Mouse (Mus musculus): ENCODE measurements around the gene Krt42. TPM values are rescaled to one million over a fixed set of nuclear protein-coding genes. Genes with fewer than 3 reads are reported as not detected.

Krt42 gene
- polyA plus RNA-seq, 1 experiment from 2014 or later = not detected

DNA sequence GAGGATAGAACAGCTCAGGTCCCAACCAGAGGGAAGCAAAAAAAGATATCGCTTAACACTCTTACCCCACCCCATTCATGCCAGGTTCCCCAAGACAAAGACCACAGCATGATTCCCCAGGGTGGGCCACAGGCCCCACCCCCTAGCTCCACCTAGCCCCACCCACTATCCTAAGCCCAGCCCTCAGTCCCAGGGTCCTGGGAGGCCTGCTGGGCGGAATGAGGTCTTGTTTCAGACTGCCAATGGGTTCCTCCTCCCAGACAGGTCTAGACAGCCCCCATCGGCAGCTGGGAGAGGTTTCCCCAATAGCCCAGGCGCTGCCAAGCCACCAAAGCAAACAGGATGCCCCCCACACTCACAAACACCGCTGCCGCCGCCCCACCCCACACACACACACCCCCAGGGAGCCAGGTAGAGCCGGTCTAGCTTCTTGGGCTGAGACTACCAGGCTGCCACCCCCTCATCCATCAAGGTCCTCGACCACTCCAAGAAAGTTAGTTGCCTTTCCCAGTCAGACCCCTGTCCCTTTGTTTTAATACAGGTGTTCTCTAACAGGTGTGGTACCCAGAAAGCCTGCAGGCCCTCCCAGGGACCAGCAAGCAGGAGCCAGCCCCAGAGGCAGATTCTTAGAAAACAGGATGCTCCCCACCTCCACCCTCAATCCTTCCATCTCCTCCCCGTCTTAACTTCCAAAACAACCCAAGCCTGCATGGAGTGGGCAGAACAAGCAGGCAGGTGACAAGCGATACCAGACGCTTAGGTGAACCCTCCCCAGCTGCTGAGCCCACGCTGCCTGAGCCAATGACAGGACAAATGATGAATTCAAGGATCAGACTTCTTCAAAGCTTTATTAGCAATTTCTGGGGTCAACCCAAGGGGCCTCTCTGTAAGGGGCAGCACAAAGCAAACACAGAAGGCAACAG, 7.4 kb downstream of the Krt42 start:
- H3K4me3 ChIP-seq (replicated peaks; ENCODE audit: low read length) = no peak overlapping the region
- WGBS = 32% methylated on average over 13 of the region's 13 CpGs
- no peaks in the 10 kb centered on the region for H3K36me3 ChIP-seq (ENCODE audit: control insufficient read depth, insufficient read depth)

DNA sequence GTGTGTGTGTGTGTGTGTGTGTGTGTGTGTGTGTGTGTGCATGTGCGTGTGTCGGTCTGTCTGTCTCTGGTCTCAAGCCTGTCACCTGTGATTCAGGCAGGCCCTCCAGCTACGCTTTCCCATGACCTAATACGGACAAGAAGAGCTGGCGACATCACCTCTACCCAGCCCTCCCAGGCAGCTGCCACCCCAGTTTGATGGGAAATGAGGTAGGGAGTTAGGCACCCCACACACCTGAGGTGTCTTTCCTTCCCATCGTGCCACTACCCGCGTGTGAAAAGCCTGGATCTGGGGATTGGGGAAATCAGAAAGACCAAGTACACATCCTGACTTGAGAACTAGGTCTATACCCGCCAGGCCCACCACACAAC, 8.5 kb downstream of the Krt42 start:
- no peak overlapping the region for H3K4me2 ChIP-seq (ENCODE audit: low read length)
- H3K36me3 ChIP-seq (ENCODE audit: control insufficient read depth, insufficient read depth) = no peaks in the 10 kb centered on the region
- H3K4me3 ChIP-seq (replicated peaks; ENCODE audit: low read length) = no peak overlapping the region
- no peaks in the 10 kb centered on the region for H3K9me3 ChIP-seq (ENCODE audit: control insufficient read depth, low read length)
- no peaks in the 10 kb centered on the region for H3K4me1 ChIP-seq (replicated peaks; ENCODE audit: control insufficient read depth, insufficient read depth, low read length)
- WGBS = 77% methylated on average over 9 of the region's 9 CpGs
- no peak for ATAC-seq
- no peak overlapping the region for H3K27ac ChIP-seq (ENCODE audit: low read length)
- no peaks in the 10 kb centered on the region for H3K27me3 ChIP-seq (replicated peaks; ENCODE audit: control insufficient read depth, insufficient read depth, low read length)
- no peak overlapping the region for H3K9ac ChIP-seq (replicated peaks; ENCODE audit: low read depth, low read length)

More for the DNA sequence above, 7.4 kb downstream of the Krt42 start:
- H3K9ac ChIP-seq (replicated peaks; ENCODE audit: low read depth, low read length) = no peak overlapping the region
- no peak overlapping the region for H3K4me2 ChIP-seq (ENCODE audit: low read length)
- no peaks in the 10 kb centered on the region for H3K9me3 ChIP-seq (ENCODE audit: control insufficient read depth, low read length)
- no peaks in the 10 kb centered on the region for H3K27me3 ChIP-seq (replicated peaks; ENCODE audit: control insufficient read depth, insufficient read depth, low read length)
- no peak overlapping the region for H3K27ac ChIP-seq (ENCODE audit: low read length)
- ATAC-seq = no peak
- no peaks in the 10 kb centered on the region for H3K4me1 ChIP-seq (replicated peaks; ENCODE audit: control insufficient read depth, insufficient read depth, low read length)

DNA sequence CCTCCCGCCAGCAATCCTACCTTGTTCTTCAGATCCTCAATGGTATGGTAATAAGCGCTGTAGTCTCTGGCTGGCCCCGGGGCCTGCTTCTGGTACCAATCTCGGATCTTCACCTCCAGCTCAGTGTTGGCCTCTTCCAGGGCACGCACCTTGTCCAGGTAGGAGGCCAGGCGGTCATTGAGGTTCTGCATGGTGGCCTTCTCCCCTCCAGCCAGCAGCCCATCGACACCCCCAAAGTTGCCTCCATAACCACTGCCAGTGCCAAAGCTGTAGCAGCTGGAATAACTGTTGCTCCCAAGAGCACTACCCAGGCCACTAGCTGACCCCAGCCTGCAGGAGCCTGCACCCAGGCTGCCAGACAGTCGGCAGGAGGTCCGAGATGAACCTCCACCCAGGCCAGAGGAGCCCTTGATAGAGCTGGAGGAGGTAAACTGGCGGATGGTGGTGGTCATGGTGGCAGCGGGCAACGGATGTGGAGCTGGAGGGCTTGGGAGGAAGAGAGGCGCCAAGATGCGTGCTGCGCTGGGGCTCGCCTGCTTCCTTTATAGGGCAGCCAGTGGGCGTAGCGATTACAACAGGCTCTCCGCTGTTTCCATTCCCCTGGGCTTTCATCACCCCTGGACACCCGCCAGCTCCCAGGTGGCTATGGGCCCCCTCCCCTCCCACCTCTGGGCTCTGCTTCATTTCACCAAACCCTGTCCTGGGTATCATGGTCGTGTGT, 9.0 kb downstream of the Krt42 start, which contains the start of gene Krt17:
Krt17 (minus strand) TSS at position 516 of the 721 bp plus-strand sequence.
- WGBS = 88% methylated on average over 19 of the region's 21 CpGs
- no peak for ATAC-seq
- no peaks in the 10 kb centered on the region for H3K36me3 ChIP-seq (ENCODE audit: control insufficient read depth, insufficient read depth)

DNA sequence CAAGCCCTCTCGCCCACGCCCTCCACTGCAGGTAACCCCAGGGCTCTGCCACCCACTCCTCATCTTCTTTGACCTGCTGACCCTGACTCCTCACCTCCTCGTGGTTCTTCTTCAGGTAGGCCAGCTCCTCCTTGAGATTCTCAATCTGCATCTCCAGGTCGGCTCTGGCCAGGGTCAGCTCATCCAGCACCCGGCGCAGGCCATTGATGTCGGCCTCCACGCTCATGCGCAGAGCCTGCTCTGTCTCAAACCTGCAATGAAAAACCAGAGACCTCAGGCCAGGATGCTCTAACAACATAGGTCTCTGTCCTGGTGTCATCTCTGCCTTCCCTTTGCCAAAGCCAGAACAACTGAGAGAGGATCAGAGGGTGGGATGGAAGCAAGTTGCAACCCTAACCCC, 10.6 kb downstream of the Krt42 start:
- no peaks in the 10 kb centered on the region for H3K27me3 ChIP-seq (replicated peaks; ENCODE audit: control insufficient read depth, insufficient read depth, low read length)
- H3K4me1 ChIP-seq (replicated peaks; ENCODE audit: control insufficient read depth, insufficient read depth, low read length) = no peaks in the 10 kb centered on the region
- no peaks in the 10 kb centered on the region for H3K36me3 ChIP-seq (ENCODE audit: control insufficient read depth, insufficient read depth)
- no peak overlapping the region for H3K27ac ChIP-seq (ENCODE audit: low read length)
- H3K4me2 ChIP-seq (ENCODE audit: low read length) = no peak overlapping the region
- no peak overlapping the region for H3K4me3 ChIP-seq (replicated peaks; ENCODE audit: low read length)
- no peak for ATAC-seq
- WGBS = 92% methylated on average over 9 of the region's 9 CpGs
- H3K9ac ChIP-seq (replicated peaks; ENCODE audit: low read depth, low read length) = no peak overlapping the region
- no peaks in the 10 kb centered on the region for H3K9me3 ChIP-seq (ENCODE audit: control insufficient read depth, low read length)

More for the DNA sequence above, 9.0 kb downstream of the Krt42 start, which contains the start of gene Krt17:
- Histone ChIP-seq H3K9ac (replicated peaks; ENCODE audit: low read depth, low read length) (no peak within 1 kb of the TSS), H3K4me2 (ENCODE audit: low read length) (no peak within 1 kb of the TSS), H3K4me3 (replicated peaks; ENCODE audit: low read length) (no peak within 1 kb of the TSS), H3K9me3 (ENCODE audit: control insufficient read depth, low read length) (no peaks in the 10 kb centered on the region), H3K27ac (ENCODE audit: low read length) (no peak within 1 kb of the TSS), H3K27me3 (replicated peaks; ENCODE audit: control insufficient read depth, insufficient read depth, low read length) (no peaks in the 10 kb centered on the region), H3K4me1 (replicated peaks; ENCODE audit: control insufficient read depth, insufficient read depth, low read length) (no peaks in the 10 kb centered on the region)

DNA sequence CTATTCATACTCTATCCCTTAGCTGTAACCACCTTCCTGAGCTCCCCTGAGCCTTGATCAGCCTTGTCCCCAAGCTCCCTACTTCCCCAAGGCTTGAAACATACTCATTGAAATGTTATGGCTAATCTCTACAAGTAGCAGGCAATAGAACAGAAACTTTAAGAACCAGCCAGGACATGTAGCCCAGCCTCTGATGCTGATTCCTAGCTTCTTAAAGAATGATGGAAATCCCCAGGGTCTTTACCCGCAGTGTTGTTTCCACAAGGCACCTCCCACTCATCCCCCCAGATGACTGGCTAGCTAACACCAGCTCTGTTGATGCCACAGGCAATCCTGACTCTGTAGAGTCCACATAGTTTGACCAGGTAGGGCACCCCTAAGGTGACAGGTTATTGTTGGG, 11.7 kb downstream of the Krt42 start:
- H3K9ac ChIP-seq (replicated peaks; ENCODE audit: low read depth, low read length) = no peak overlapping the region

DNA sequence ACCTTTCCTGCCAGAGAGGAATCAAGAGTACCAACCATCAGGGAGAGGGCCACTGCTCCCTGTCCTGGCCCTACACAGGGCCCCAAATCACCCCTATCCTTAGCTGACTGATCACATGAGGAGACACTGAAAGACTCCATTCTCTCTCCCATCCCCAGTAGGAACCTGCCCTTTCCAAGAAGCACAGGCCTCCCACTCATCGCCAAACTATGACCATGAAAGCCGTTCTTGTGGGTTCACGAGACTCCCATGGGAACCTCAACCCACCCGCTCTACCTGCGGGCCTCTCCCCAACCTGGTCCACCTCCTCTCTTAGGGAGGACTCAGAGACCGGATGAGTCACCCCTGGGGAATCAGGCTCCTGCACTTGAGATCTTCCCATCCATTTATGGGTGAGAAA, 14.2 kb downstream of the Krt42 start:
- ATAC-seq = no peak
- 94% methylated on average over 6 of the region's 6 CpGs for WGBS
- H3K9me3 ChIP-seq (ENCODE audit: control insufficient read depth, low read length) = no peaks in the 10 kb centered on the region
- H3K4me1 ChIP-seq (replicated peaks; ENCODE audit: control insufficient read depth, insufficient read depth, low read length) = no peaks in the 10 kb centered on the region
- H3K36me3 ChIP-seq (ENCODE audit: control insufficient read depth, insufficient read depth) = no peaks in the 10 kb centered on the region
- no peak overlapping the region for H3K27ac ChIP-seq (ENCODE audit: low read length)
- H3K4me2 ChIP-seq (ENCODE audit: low read length) = no peak overlapping the region
- no peaks in the 10 kb centered on the region for H3K27me3 ChIP-seq (replicated peaks; ENCODE audit: control insufficient read depth, insufficient read depth, low read length)
- no peak overlapping the region for H3K9ac ChIP-seq (replicated peaks; ENCODE audit: low read depth, low read length)
- H3K4me3 ChIP-seq (replicated peaks; ENCODE audit: low read length) = no peak overlapping the region

More for the DNA sequence above, 11.7 kb downstream of the Krt42 start:
- H3K4me2 ChIP-seq (ENCODE audit: low read length) = no peak overlapping the region
- no peak overlapping the region for H3K27ac ChIP-seq (ENCODE audit: low read length)
- no peaks in the 10 kb centered on the region for H3K36me3 ChIP-seq (ENCODE audit: control insufficient read depth, insufficient read depth)
- no peaks in the 10 kb centered on the region for H3K4me1 ChIP-seq (replicated peaks; ENCODE audit: control insufficient read depth, insufficient read depth, low read length)
- H3K9me3 ChIP-seq (ENCODE audit: control insufficient read depth, low read length) = no peaks in the 10 kb centered on the region
- 90% methylated on average over 1 of the region's 1 CpGs for WGBS
- no peak overlapping the region for H3K4me3 ChIP-seq (replicated peaks; ENCODE audit: low read length)
- H3K27me3 ChIP-seq (replicated peaks; ENCODE audit: control insufficient read depth, insufficient read depth, low read length) = no peaks in the 10 kb centered on the region
- no peak for ATAC-seq

DNA sequence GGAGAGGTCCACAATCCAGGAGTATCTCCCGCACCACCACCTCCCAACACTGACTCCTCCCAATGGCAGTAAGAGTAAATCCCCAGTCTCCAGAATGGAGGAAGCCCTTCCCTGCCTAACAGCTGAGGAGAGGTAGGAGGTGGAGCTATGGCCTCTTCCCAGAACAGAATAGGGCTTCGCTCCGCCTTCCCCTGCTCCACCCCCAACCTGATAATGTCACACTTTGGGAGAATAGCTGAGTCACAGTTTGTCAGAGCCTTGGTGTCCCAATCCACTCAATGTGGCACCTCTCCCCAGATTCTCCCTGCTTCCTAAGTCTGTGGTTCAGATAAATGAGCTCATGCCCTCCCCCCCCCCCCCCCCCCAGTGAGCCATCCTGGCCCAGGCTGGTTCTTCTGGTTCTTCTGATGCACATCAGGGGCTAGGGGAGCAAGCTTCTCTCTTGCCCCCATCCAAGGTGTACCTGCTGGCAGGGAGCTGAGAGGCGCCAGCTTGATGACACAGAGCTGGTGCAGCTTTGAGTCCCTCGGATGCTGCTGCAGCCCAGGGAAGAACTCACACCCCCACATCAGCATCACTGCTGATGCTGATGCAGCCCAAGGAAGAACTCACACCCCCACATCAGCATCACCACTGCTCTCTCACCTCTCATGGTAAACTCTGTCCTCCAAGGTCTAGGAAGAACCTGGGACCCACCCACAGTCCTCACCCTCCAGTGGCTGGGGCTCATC, 15.1 kb downstream of the Krt42 start:
- H3K4me2 ChIP-seq (ENCODE audit: low read length) = no peak overlapping the region
- no peak overlapping the region for H3K27ac ChIP-seq (ENCODE audit: low read length)
- no peaks in the 10 kb centered on the region for H3K4me1 ChIP-seq (replicated peaks; ENCODE audit: control insufficient read depth, insufficient read depth, low read length)
- H3K9ac ChIP-seq (replicated peaks; ENCODE audit: low read depth, low read length) = no peak overlapping the region
- H3K9me3 ChIP-seq (ENCODE audit: control insufficient read depth, low read length) = no peaks in the 10 kb centered on the region
- no peak overlapping the region for H3K4me3 ChIP-seq (replicated peaks; ENCODE audit: low read length)
- H3K27me3 ChIP-seq (replicated peaks; ENCODE audit: control insufficient read depth, insufficient read depth, low read length) = no peaks in the 10 kb centered on the region
- no peak for ATAC-seq
- no peaks in the 10 kb centered on the region for H3K36me3 ChIP-seq (ENCODE audit: control insufficient read depth, insufficient read depth)
- 67% methylated on average over 5 of the region's 5 CpGs for WGBS

DNA sequence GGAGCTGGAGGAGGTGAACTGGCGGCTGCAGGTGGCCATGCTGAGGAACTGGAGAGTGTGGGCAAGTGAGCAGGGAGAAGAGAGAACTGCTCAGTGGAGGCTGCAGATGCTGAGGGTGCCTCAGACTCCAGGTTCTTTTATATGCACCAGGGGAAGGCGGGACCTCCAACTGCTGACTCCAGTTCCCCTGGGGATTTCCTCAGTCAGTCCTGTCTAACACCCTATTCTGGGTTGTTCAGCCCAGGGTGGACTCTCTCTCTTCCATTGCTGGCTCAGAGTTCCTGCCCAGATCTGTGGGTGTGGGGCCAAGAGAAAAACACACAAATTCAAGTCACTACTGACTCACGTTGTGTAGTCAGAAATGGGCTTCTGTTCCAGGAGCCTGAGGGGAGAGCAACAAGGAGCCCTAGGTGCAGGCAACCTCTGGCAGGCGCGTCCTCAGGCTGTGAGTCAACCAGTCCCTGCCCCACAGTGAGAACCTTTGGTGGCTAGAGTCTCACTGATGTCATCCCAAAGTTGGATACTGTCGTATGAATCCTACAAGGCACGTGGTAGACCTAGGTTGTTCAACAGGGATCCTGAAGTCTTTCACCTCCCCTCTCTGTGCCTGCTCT, 20.7 kb downstream of the Krt42 start, which contains the start of gene Krt16:
Krt16 (minus strand) TSS at position 51 of the 614 bp plus-strand sequence.
- H3K4me3 ChIP-seq (replicated peaks; ENCODE audit: low read length) = no peak within 1 kb of the TSS
- no peaks in the 10 kb centered on the region for H3K27me3 ChIP-seq (replicated peaks; ENCODE audit: control insufficient read depth, insufficient read depth, low read length)
- no peaks in the 10 kb centered on the region for H3K36me3 ChIP-seq (ENCODE audit: control insufficient read depth, insufficient read depth)
- H3K4me2 ChIP-seq (ENCODE audit: low read length) = no peak within 1 kb of the TSS
- no peak within 1 kb of the TSS for H3K27ac ChIP-seq (ENCODE audit: low read length)
- H3K4me1 ChIP-seq (replicated peaks; ENCODE audit: control insufficient read depth, insufficient read depth, low read length) = no peaks in the 10 kb centered on the region
- no peak within 1 kb of the TSS for H3K9ac ChIP-seq (replicated peaks; ENCODE audit: low read depth, low read length)
- ATAC-seq = no peak
- no peaks in the 10 kb centered on the region for H3K9me3 ChIP-seq (ENCODE audit: control insufficient read depth, low read length)
- WGBS = 87% methylated on average over 7 of the region's 7 CpGs
